Mouse (Mus musculus): ENCODE results near the gene Gm11239. TPM values are rescaled to one million over a fixed set of nuclear protein-coding genes. Genes with fewer than 3 reads are reported as not detected.
"Not testable (repeated sequence)": the region's sequence is repeated elsewhere in the genome, so short reads cannot be mapped to it uniquely, and the experiment has no call there.

The Gm11239 gene
- not detected in 2 replicates for polyA plus RNA-seq (2015; fragmentation: Nextera tagmentation; extraction: Ambion mirVana)

- not testable (repeated sequence) for H3K4me1 ChIP-seq; H3K27ac ChIP-seq; H3K4me3 ChIP-seq; H3K9me3 ChIP-seq; H3K4me2 ChIP-seq; H3K9ac ChIP-seq; H3K36me3 ChIP-seq (replicated peaks); H3K27me3 ChIP-seq (replicated peaks); ATAC-seq (replicated peaks)
- WGBS, result no CpG with 5 or more reads among the region's 4 CpGs
Observed at GRCm38 (mm10) chr4:73668054-73668453, at the start of gene Gm11239. Gm11239 (plus strand) TSS chr4:73668354.

GRCm38 (mm10) chr4:73622684-73623083 is 45.5 kb upstream of the Gm11239 start, which contains the start of gene Gm11237:
Gm11237 (plus strand) TSS chr4:73622984.
- H3K9ac ChIP-seq; H3K4me1 ChIP-seq; H3K27ac ChIP-seq; H3K36me3 ChIP-seq (replicated peaks); ATAC-seq (replicated peaks); H3K9me3 ChIP-seq; H3K4me3 ChIP-seq; H3K27me3 ChIP-seq (replicated peaks); H3K4me2 ChIP-seq: not testable (repeated sequence)
- no CpG with 5 or more reads among the region's 3 CpGs for WGBS

GRCm38 (mm10) chr4:73637821-73638220 is 30.3 kb upstream of the Gm11239 start, which contains the start of gene Gm11236:
Gm11236 (plus strand) TSS chr4:73638121.
- not testable (repeated sequence) for H3K4me1 ChIP-seq; H3K27me3 ChIP-seq (replicated peaks); H3K9me3 ChIP-seq; H3K36me3 ChIP-seq (replicated peaks); ATAC-seq (replicated peaks); H3K27ac ChIP-seq; H3K4me2 ChIP-seq; H3K9ac ChIP-seq; H3K4me3 ChIP-seq
- no CpG with 5 or more reads among the region's 4 CpGs for WGBS

GRCm38 (mm10) chr4:73661864-73662263 is 6.3 kb upstream of the Gm11239 start:
- 93% methylated on average over 4 of the region's 4 CpGs for WGBS
- H3K9ac ChIP-seq; ATAC-seq (replicated peaks): not testable (repeated sequence)

GRCm38 (mm10) chr4:73683216-73683615 is 15.1 kb downstream of the Gm11239 start, which contains the start of gene Gm428:
Gm428 (plus strand) TSS chr4:73683516.
- not testable (repeated sequence) for ATAC-seq (replicated peaks); H3K36me3 ChIP-seq (replicated peaks); H3K4me3 ChIP-seq; H3K4me2 ChIP-seq; H3K4me1 ChIP-seq; H3K9me3 ChIP-seq; H3K27ac ChIP-seq; H3K9ac ChIP-seq; H3K27me3 ChIP-seq (replicated peaks)
- 80% methylated on average over 1 of the region's 4 CpGs for WGBS

More at GRCm38 (mm10) chr4:73661864-73662263, 6.3 kb upstream of the Gm11239 start:
- not testable (repeated sequence) for H3K27ac ChIP-seq; H3K4me3 ChIP-seq; H3K9me3 ChIP-seq; H3K4me1 ChIP-seq; H3K27me3 ChIP-seq (replicated peaks); H3K36me3 ChIP-seq (replicated peaks); H3K4me2 ChIP-seq

GRCm38 (mm10) chr4:73718761-73719160 is 50.6 kb downstream of the Gm11239 start:
- H3K4me2 ChIP-seq, result no peak overlapping the region
- H3K27ac ChIP-seq, result no peak overlapping the region
- no peaks in the 10 kb centered on the region for H3K27me3 ChIP-seq (replicated peaks)
- no peak overlapping the region for H3K9ac ChIP-seq
- no peak for ATAC-seq (replicated peaks)
- H3K36me3 ChIP-seq (replicated peaks), result no peaks in the 10 kb centered on the region
- H3K4me1 ChIP-seq, result no peaks in the 10 kb centered on the region
- no peaks in the 10 kb centered on the region for H3K9me3 ChIP-seq
- H3K4me3 ChIP-seq, result no peak overlapping the region
- 90% methylated on average over 1 of the region's 1 CpGs for WGBS

GRCm38 (mm10) chr4:73719819-73720218 is 51.7 kb downstream of the Gm11239 start:
- Histone ChIP-seq H3K4me2 (no peak overlapping the region), H3K9me3 (no peaks in the 10 kb centered on the region), H3K27me3 (replicated peaks) (no peaks in the 10 kb centered on the region), H3K4me1 (no peaks in the 10 kb centered on the region), H3K27ac (no peak overlapping the region), H3K36me3 (replicated peaks) (no peaks in the 10 kb centered on the region), H3K4me3 (no peak overlapping the region), H3K9ac (no peak overlapping the region)
- ATAC-seq (replicated peaks), result no peak

Other genes starting within 250 kb of the Gm11239 start
- not detected in 2 replicates for gene Gm11238, start 60.5 kb upstream of the Gm11239 start, polyA plus RNA-seq (2015; fragmentation: Nextera tagmentation; extraction: Ambion mirVana)
- not detected in 2 replicates for gene Gm11237, start 45.4 kb upstream of the Gm11239 start, polyA plus RNA-seq (2015; fragmentation: Nextera tagmentation; extraction: Ambion mirVana)
- not detected in 2 replicates for gene Gm11236, start 30.2 kb upstream of the Gm11239 start, polyA plus RNA-seq (2015; fragmentation: Nextera tagmentation; extraction: Ambion mirVana)
- not detected in 2 replicates for gene Gm428, start 15.2 kb downstream of the Gm11239 start, polyA plus RNA-seq (2015; fragmentation: Nextera tagmentation; extraction: Ambion mirVana)
- 0.28 and 0.54 TPM in 2 replicates for gene Rasef, start 122.6 kb downstream of the Gm11239 start, polyA plus RNA-seq (2015; fragmentation: Nextera tagmentation; extraction: Ambion mirVana)
- gene Gm11758, start 207.9 kb downstream of the Gm11239 start, polyA plus RNA-seq (2015; fragmentation: Nextera tagmentation; extraction: Ambion mirVana), result not detected in 2 replicates
- not detected in 2 replicates for gene Gm11757, start 222.8 kb downstream of the Gm11239 start, polyA plus RNA-seq (2015; fragmentation: Nextera tagmentation; extraction: Ambion mirVana)
- gene Gm13871, start 237.6 kb downstream of the Gm11239 start, polyA plus RNA-seq (2015; fragmentation: Nextera tagmentation; extraction: Ambion mirVana), result not detected in 2 replicates

Measured in midbrain, embryonic 15.5 days (tissue).